Mouse (Mus musculus) bone marrow macrophage, adult 2 months (primary cell): ENCODE results near the gene Tsen54.

Source experiments
- CTCF ChIP-seq: IDR thresholded peaks from 2 replicates; pipeline ENCODE4 v1.5.1; 2012; ENCODE audit warnings: low read depth, mild to moderate bottlenecking, low read length, moderate library complexity
- POLR2A ChIP-seq: IDR thresholded peaks from 2 replicates; pipeline ENCODE4 v1.6.1; 2012; ENCODE audit warnings: mild to moderate bottlenecking, low read depth, low read length, borderline replicate concordance

GRCm38 (mm10) chr11:115872437-115872836, 57.9 kb downstream of the Tsen54 start:
- TF ChIP-seq POLR2A, result no peak
- no peak for TF ChIP-seq CTCF
